Mouse (Mus musculus): ENCODE measurements around the gene Cntnap1. TPM values are rescaled to one million over a fixed set of nuclear protein-coding genes. Genes with fewer than 3 reads are reported as not detected.
A peak's percentile ranks its signal among the peaks of the same experiment; 100 is the strongest.

Cntnap1 gene
- total RNA-seq, 2 experiments from 2014 or later = 1.4 to 2.1 TPM

- DNase-seq = peak; percentile 70 to 89
- intact Hi-C loops (cut with DNase I) = loop anchor here (5.0 kb wide), 2 partner anchors 184 to 199 kb away; no protein-coding TSS in a partner anchor
Measured at GRCm38 (mm10) chr11:101180846-101181740, 10.8 kb downstream of the Cntnap1 start.

DNA sequence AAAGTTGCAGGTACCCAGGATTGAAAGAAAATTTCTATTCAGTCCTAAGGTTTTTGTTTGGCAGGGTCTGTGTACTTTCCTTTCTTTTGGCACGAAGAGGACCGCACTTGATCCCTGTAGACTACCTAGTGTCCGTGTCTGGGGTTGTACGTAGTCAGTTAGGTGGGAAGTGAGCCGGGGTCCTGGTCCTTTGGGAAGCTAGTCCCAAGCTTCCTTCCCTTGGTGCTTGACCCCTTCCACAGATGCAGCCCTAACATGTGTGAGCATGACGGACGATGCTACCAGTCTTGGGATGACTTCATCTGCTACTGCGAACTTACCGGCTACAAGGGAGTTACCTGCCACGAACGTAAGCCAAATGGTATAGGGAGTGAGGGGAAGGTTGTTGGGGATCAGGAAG is 11.6 kb downstream of the Cntnap1 start:
- intact Hi-C loops (cut with DNase I) = loop anchor here (5.0 kb wide), 2 partner anchors 185 to 200 kb away; no protein-coding TSS in a partner anchor

GRCm38 (mm10) chr11:101182771-101183517 is 12.6 kb downstream of the Cntnap1 start:
- intact Hi-C loops (cut with DNase I) = loop anchor here (5.0 kb wide), 2 partner anchors 186 to 201 kb away; no protein-coding TSS in a partner anchor
- peak; percentile 40 to 64 for DNase-seq

More for the DNA sequence above, 11.6 kb downstream of the Cntnap1 start:
- DNase-seq = no peak

DNA sequence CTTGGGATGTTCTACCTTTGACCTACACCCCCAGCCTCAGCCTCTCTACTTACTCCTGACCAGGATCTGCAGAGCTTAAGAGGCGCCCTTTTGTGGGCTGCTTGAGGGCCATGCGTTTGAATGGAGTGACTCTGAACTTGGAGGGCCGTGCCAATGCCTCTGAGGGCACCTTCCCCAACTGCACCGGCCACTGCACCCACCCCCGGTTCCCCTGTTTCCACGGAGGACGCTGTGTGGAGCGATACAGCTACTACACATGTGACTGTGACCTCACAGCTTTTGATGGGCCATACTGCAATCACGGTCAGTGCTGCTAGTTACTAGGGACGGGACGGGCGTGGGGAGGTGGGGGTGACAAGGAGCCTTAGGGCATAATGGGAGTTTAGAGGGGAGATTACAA is 14.7 kb downstream of the Cntnap1 start:
- intact Hi-C loops (cut with DNase I) = loop anchor here (5.0 kb wide), 2 partner anchors 188 to 203 kb away; no protein-coding TSS in a partner anchor
- no peak for DNase-seq

DNA sequence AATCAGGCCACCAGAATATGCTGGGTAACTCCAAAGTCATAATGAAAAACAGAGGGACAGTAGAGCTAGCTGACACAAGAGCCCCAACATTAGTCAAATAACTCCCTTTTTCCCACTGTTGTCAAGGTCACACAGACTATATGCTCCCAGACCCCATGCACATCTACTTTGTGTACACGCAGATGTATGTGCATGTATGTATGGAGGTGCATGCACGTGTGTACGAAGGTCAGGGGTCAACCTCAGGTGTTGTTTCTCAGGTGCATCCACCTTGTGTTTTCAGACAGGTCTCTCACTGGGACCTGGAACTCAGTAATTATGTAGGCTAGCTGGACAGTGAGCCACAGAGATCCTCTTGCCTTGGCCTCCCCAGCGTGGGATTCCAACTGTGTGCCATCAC is 15.1 kb downstream of the Cntnap1 start:
- no peak for DNase-seq
- intact Hi-C loops (cut with DNase I) = no loop called here

DNA sequence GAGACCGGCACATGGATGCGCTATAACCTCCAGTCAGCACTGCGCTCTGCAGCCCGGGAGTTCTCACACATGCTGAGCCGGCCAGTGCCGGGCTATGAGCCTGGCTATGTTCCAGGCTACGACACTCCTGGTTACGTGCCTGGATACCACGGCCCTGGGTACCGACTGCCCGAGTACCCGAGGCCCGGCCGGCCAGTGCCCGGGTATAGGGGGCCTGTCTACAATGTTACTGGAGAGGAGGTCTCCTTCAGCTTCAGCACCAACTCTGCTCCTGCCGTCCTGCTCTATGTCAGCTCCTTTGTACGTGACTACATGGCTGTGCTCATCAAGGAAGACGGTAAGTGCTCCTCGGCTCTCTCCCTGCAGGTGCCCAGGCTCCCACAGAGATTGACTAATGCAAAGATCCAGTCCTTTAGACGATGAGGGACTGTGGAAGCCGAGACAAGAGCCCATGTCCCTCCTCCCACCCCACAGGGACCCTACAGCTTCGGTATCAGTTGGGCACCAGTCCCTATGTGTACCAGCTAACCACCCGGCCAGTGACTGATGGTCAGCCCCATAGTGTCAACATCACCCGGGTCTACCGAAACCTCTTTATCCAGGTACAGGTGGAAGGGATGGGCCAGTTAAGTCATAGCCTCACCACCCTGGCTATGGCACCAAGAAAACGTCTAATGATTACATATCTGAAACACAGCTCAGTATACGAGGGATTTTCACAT is 16.4 kb downstream of the Cntnap1 start:
- DNase-seq = no peak
- intact Hi-C loops (cut with DNase I) = no loop called here

- intact Hi-C loops (cut with DNase I) = no loop called here
- DNase-seq = no peak
Measured at GRCm38 (mm10) chr11:101187541-101187940, 17.2 kb downstream of the Cntnap1 start.

GRCm38 (mm10) chr11:101188166-101188805 is 18.0 kb downstream of the Cntnap1 start:
- intact Hi-C loops (cut with DNase I) = no loop called here

DNA sequence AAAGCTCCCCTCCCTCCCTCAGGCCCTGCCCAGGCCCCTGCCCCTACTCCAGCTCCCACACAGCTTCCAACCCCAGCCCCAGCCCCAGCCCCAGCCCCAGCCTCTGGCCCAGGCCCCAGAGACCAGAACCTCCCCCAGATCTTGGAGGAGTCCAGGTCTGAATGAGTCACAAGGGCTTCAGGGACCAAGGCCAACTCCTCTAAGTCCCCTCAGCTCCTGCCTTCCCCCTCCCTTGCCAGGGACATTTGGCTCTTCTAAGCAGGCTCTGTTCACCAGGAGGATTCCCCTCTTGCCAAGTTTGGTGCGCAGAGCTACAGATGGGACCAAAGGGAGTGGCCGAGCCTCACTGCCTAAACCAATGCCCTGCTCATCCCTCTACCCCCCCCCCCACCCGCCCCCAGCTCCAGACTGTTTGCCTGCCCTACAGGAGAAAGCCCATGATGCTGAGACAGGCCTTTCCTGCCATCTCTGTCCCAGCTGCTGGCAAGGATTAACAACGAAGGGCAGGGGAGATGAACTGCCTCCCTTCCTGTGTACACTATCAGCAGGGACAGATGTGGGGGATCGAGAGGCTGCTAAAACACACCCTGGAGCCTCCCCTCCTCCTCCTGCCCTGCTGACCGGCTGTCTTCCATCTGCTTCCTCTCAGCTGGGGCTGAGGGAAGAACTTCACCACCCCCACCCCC is 19.3 kb downstream of the Cntnap1 start:
- intact Hi-C loops (cut with DNase I) = no loop called here
- peak; percentile 73 to 77 for DNase-seq

More at GRCm38 (mm10) chr11:101188166-101188805, 18.0 kb downstream of the Cntnap1 start:
- no peak for DNase-seq

- no peak for DNase-seq
- intact Hi-C loops (cut with DNase I) = no loop called here
Measured at GRCm38 (mm10) chr11:101190181-101190912, 20.0 kb downstream of the Cntnap1 start.

GRCm38 (mm10) chr11:101190913-101191907 is 20.9 kb downstream of the Cntnap1 start:
- intact Hi-C loops (cut with DNase I) = no loop called here
- DNase-seq = no peak

- intact Hi-C loops (cut with DNase I) = no loop called here
- no peak for DNase-seq
Measured at GRCm38 (mm10) chr11:101191919-101192470, 21.7 kb downstream of the Cntnap1 start.

DNA sequence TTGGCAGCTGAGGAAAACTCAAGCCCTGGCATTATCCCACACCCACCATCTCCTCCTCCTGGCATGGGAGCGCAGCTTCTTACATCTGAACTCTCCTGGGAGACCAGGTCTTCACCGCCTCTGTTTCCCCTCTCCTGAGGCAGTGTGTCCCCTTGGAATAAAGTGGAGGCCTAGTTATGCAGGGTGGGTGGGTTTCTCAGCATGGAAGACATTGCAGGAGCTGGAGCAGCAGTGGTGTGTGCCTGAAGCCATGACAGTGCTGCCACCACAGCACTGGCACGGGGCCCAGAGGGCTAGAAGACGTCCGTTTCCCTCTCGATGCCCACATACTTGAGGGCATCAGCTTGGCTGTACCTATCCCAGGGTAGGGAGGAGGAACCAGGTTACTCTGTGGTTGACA is 22.3 kb downstream of the Cntnap1 start:
- intact Hi-C loops (cut with DNase I) = no loop called here
- no peak for DNase-seq

GRCm38 (mm10) chr11:101193076-101193475 is 22.8 kb downstream of the Cntnap1 start:
- intact Hi-C loops (cut with DNase I) = no loop called here

GRCm38 (mm10) chr11:101194137-101194536 is 23.8 kb downstream of the Cntnap1 start:
- intact Hi-C loops (cut with DNase I) = no loop called here
- DNase-seq = no peak

More at GRCm38 (mm10) chr11:101193076-101193475, 22.8 kb downstream of the Cntnap1 start:
- DNase-seq = no peak

DNA sequence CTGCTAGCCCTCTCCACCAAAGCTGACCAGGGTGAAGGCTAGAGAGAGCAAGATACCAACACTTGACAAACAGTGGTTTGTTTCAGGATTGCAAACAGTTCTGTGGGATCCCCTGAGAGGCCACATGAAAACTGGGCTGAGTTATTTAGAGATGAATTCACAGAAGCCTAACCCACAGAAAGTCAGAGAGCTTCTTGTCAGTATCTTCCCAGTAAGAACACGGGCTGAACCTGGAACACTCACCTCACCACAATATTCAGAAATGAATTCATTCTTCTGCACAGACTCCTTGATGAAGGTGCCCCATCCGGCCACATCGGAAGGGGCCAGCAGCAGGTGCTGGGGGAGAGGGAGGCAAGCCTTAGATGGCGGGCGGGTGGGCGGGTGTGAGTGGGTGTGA is 24.3 kb downstream of the Cntnap1 start:
- intact Hi-C loops (cut with DNase I) = no loop called here
- DNase-seq = no peak

DNA sequence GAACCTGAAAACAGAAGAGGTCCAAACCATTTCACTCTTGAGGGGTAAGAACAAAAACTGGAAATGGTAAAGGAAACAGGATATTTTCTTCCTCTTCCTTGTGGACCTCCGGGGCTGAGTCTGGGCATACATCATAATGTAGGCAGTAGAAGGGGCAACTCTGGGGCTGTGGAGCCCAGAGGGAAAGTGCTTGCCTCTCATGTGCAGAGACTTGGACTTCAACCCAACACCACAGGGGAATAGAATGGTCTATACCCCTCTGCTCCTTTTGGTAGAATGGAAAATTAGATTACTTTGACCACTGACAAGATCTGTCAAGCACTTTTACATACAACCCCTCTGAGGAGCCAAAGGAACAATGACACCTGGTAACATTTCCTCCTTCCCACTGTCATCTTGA is 24.8 kb downstream of the Cntnap1 start:
- no peak for DNase-seq
- intact Hi-C loops (cut with DNase I) = no loop called here

All from heart, postnatal 14 days (tissue).